Mouse (Mus musculus) kidney, adult 2 months (tissue): ENCODE measurements around the gene Rapgef5.

Source experiments
- CTCF ChIP-seq: fragments of 200-500 bp; conservative IDR thresholded peaks from 2 replicates; pipeline ENCODE4 v1.5.1; 2011; ENCODE audit warnings: low read depth, mild to moderate bottlenecking, control low read depth, low read length, moderate library complexity, mixed read lengths; ENCODE audit not compliant: insufficient read depth, insufficient read length
- POLR2A ChIP-seq: fragments of 200-500 bp; IDR thresholded peaks from one replicate; pipeline ENCODE4 v1.6.1; 2011; ENCODE audit warnings: low read depth, low read length, control low read depth

DNA sequence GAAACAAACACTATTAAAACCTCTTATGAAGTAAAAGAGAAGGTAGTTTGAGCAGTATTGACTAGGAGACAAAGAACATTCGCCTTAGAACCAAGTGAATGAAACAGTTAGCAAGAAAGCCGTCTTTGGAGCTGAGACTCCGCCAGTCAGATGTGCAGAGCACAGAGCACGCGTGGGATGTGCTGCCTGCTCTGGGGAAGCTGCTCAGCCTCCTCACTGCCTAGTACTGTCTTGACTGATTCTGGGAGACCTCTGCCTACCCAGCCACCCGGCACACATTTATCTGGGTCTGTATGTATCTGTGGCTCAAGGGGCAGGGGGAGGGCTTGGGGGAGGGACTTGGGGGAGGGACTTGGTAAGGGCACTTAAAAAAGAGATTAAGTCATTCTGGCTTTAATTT, 120.7 kb downstream of the Rapgef5 start:
- TF ChIP-seq POLR2A (no peak), CTCF (no peak)
